Mouse (Mus musculus): ENCODE data around the gene Mucl1.
"Not testable (repeated sequence)": the region's sequence is repeated elsewhere in the genome, so short reads cannot be mapped to it uniquely, and the experiment has no call there.

Gene Mucl1

GRCm38 (mm10) chr15:103755369-103755768 is at the start of gene Mucl1:
Gene Mucl1 (minus strand): TSS chr15:103755469.
- in situ Hi-C loops (cut with MboI; ENCODE audit: low pct_unique_long_range_greater_than_20kb in 1 of 2, low sequenced_read_pairs in 2 of 2, unreplicated experiment in 1 of 2), result no loop called here

GRCm38 (mm10) chr15:103766836-103767235 is 11.6 kb upstream of the Mucl1 start:
- in situ Hi-C loops (cut with MboI; ENCODE audit: low pct_unique_long_range_greater_than_20kb in 1 of 2, low sequenced_read_pairs in 2 of 2, unreplicated experiment in 1 of 2), result not testable (repeated sequence)

DNA sequence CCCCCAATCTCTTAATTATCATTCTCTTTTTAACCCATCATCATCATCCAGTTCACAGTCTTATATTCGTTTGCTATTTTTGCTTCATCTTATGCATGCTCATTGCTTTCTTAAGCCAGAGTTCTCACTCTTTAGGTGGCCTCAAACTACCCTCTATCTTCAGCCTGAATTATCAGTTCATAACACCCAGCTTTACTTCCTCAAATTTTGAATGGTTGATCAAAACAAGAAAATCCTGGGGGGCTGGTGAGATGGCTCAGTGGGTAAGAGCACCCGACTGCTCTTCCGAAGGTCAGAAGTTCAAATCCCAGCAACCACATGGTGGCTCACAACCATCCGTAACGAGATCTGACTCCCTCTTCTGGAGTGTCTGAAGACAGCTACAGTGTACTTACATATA is 38.4 kb downstream of the Mucl1 start:
- in situ Hi-C loops (cut with MboI; ENCODE audit: low pct_unique_long_range_greater_than_20kb in 1 of 2, low sequenced_read_pairs in 2 of 2, unreplicated experiment in 1 of 2), result not testable (repeated sequence)
